Mouse (Mus musculus): ENCODE results near the gene Micu1.
"Not testable (repeated sequence)": the region's sequence is repeated elsewhere in the genome, so short reads cannot be mapped to it uniquely, and the experiment has no call there.

The Micu1 gene

DNA sequence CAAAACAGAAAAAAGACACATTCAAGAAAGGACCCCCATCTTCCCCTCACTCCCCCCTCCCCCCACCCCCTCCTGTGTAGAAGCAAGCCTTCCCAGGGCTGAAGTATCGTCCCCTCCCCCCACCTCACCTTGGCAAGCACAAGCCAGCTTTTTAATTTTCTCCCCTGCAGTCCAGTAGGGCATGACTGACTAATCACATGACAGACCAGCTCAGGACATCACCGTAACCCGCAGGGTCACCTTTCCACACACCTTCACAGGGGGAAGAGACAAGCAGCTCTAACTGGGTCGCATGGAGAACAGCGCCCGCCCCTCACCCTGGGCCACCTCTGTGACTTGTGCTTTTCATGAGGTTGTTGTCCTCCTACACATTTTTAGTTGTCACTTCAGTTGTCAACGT lies 147.1 kb downstream of the Micu1 start:
- no peak for DNase-seq (ENCODE audit: low spot score)

- DNase-seq (ENCODE audit: low spot score), result no peak
These were observed 154.9 kb downstream of the Micu1 start for GRCm38 (mm10) chr10:59857157-59857556.

DNA sequence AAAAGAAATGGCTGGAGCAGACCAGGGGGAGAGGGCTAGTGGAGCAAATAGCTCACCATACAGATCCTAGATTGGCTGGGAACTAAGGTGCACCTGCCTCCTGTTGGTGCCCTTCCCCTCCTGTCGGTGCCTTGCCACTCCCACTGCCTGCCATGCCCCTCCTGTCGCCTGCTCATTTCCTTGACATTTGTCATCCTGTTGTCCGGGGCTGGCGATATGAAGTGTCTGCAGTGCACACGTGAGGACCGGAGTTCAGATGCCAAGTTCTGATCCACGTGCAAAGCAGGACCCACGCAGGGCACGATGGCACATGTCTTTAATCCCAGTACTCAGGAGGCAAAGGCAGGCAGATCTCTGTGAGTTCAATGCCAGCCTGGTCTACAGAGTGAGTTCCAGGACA lies 158.4 kb downstream of the Micu1 start:
- DNase-seq (ENCODE audit: low spot score), result no peak

DNA sequence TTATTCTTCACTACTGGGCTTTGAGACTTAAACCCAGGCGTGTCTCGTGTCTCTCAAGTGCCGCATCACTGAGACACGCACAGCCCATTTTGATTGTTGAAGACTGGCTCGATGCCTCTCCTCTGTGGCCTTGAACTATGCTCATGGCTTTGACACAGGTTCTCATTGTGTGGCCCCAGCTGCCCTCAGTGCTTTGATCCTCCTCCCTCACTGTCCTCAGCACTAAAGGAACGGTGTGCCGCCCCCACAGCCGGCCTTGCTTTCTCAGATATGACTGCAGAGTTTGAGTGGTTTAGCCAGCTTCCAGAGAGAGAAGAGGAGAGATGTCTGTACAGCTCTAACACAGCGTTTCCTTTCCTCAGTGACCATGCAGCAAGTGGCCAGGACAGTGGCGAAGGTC lies 158.9 kb downstream of the Micu1 start:
- no peak for DNase-seq (ENCODE audit: low spot score)

DNA sequence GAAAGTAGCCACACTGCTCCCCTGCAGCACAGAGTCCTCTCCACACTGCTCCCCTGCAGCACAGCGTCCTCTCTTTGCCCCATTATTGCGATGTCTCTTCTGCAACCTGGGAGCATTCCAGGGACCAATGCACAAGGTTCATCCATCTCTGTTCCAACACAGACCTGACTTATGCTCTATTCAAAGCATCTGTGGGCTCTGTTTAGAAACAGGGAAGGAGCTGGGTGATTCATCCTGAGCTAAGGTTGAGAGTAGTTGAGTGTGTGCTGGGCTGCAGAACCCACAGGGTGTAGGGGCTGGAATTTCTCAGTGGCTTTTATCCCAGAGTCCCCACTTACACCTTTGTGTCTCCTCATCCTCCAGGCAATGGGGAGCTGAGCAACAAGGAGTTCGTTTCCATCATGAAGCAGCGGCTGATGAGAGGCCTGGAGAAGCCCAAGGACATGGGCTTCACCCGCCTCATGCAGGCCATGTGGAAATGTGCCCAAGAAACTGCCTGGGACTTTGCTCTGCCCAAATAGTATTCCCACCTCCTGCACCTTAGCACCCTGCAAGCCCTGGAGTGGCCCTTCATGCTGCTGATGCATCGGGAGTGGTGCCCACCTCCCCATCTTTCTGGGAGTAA lies 160.7 kb downstream of the Micu1 start:
- DNase-seq (ENCODE audit: low spot score), result no peak

- peak; percentile 51 for DNase-seq (ENCODE audit: low spot score)
These were observed 161.3 kb downstream of the Micu1 start for GRCm38 (mm10) chr10:59863620-59864019.

DNA sequence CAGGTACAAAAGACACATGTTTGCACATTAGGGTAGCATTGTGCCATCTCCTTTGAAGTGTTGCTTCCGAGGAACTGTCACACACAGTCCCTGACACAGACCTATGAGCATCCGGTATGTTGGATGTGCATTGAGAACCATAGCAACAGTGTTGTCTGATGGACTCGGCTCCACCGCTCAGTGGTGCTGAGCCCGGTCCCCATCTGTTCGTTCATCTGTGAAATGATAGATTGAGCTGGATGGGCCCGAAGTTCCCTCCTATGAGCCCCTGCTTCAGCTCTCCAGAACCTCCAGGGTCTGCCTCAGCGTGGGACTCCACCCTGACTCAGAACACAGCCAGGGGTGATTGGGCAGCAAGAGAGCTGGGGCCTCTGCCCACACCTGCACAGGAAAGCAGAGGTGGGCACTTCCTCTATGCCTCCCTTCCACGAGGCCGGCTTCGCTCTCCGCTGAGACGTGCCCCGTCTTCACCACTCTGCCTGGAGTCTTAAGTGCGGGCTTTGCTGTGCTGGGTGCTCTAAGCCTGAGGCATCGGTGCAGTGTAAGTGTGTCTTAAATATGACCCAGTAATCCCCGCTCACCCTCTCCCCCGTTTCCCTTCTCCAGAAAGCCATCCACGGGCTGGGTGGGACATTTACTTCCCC lies 162.1 kb downstream of the Micu1 start:
- DNase-seq (ENCODE audit: low spot score), result no peak

GRCm38 (mm10) chr10:59864884-59865726 lies 162.8 kb downstream of the Micu1 start:
- DNase-seq (ENCODE audit: low spot score), result peak; percentile 90

- DNase-seq (ENCODE audit: low spot score), result no peak
These were observed 166.0 kb downstream of the Micu1 start for GRCm38 (mm10) chr10:59868266-59868665.

- DNase-seq (ENCODE audit: low spot score), result no peak
These were observed 167.8 kb downstream of the Micu1 start for GRCm38 (mm10) chr10:59870038-59870437.

- DNase-seq (ENCODE audit: low spot score), result not testable (repeated sequence)
These were observed 170.4 kb downstream of the Micu1 start for GRCm38 (mm10) chr10:59872651-59873050.

- no peak for DNase-seq (ENCODE audit: low spot score)
These were observed 170.9 kb downstream of the Micu1 start for GRCm38 (mm10) chr10:59873206-59873605.

- no peak for DNase-seq (ENCODE audit: low spot score)
These were observed 171.3 kb downstream of the Micu1 start for GRCm38 (mm10) chr10:59873613-59874012.

DNA sequence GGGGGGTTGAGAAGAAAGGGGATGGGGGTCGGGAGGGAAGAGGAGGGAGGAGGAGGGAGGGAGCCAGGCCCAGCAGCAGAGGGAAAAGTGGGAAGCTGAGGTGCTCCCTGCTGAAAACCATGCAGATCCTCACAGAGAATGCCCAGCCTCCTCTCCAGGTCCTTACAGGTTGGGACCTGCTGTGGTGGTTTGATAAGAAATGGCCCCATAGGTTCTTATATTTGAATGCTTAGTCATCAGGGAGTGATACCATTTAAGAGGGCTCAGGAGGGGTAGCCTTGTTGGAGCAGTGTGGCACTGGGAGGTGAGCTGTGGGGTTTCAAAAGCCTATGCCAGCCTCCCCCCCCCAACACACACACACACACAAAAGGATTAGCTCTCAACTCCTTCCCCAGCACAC lies 173.1 kb downstream of the Micu1 start:
- DNase-seq (ENCODE audit: low spot score), result no peak

DNA sequence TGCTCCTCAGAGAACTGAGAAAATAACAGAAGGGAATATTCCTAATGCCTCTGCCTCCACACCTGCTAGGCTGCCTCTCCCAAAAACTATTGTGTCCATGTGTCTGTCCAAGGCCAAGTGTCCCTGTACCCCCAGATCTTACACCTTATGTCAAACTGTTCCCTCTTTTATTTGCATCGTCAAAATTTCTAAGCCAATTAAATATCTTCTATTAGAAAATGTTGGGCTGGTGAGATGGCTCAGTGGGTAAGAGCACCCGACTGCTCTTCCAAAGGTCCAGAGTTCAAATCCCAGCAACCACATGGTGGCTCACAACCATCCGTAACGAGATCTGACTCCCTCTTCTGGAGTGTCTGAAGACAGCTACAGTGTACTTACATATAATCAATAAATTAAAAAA lies 174.4 kb downstream of the Micu1 start:
- not testable (repeated sequence) for DNase-seq (ENCODE audit: low spot score)

- peak; percentile 87 for DNase-seq (ENCODE audit: low spot score)
These were observed 175.3 kb downstream of the Micu1 start for GRCm38 (mm10) chr10:59877421-59878117.

GRCm38 (mm10) chr10:59878823-59879222 lies 176.5 kb downstream of the Micu1 start:
- DNase-seq (ENCODE audit: low spot score), result peak; percentile 76

DNA sequence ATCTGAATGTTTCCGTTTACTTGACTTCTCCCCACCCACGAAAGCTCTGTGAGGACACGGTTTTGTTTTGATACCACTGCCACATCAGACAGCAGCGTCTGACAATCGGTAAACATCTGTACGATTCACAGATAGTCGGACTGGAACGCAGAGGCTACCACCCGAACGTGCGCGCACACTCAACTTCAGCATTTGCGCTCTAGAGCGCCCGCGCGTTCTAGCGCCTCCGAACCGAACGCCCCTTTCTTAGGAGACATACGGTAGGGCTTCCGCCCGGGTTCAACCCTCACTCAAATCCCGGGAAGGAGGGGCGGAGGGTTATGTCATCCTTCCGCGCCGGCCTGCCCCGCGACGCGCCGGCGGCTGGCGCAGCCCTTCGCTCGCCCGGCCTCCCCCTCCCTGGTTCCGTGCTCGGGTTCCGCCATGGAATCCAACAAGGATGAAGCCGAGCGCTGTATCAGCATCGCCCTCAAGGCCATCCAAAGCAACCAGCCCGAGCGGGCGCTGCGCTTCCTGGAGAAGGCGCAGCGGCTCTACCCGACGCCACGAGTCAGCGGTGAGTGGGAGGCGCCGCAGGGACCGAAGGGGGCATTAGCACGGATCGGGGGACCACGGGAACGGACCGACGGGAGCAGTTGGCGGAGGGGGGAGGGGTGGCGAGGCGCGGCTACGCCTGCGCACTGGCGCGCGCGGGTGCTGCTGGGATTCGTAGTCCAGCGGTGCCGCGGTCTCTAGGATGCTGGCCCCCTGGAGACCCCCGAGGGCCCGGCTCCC lies 177.2 kb downstream of the Micu1 start, which contains the start of gene Dnajb12:
Gene Dnajb12, plus strand, starts transcription at position 302 of the 774 bp plus-strand sequence.
- peak; percentile 99 for DNase-seq (ENCODE audit: low spot score)

GRCm38 (mm10) chr10:59880029-59880386 lies 177.7 kb downstream of the Micu1 start:
- DNase-seq (ENCODE audit: low spot score), result no peak

DNA sequence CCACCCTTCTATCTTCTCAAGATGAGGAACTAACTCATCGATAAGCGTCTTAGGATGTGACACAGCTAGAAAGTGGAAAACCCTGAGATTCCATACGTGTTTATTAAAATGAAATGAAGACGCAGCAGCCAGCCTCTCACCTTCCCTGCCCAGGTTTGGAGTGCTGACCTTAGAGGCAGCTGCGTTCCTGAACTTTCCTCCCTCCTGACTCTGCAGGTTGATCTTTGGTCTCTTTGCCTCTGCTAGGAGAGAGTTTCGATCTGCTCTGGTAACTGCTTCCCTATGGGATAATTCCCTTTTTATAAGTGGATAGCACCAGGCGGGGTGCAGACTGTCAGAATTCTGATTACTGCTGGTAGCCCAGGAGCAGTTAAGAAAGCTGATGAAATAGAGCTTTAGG lies 178.6 kb downstream of the Micu1 start:
- DNase-seq (ENCODE audit: low spot score), result no peak

GRCm38 (mm10) chr10:59884327-59885173 lies 182.3 kb downstream of the Micu1 start:
- no peak for DNase-seq (ENCODE audit: low spot score)
